Mouse (Mus musculus) myocyte (in vitro differentiated cells): Measurements from ENCODE around the gene Dnmt3l. TPM values are rescaled to one million over a fixed set of nuclear protein-coding genes. Genes with fewer than 3 reads are reported as not detected.
"Not testable (repeated sequence)": the region's sequence is repeated elsewhere in the genome, so short reads cannot be mapped to it uniquely, and the experiment has no call there.

Experiments used
- H3K27me3 ChIP-seq: one replicate; pipeline ENCODE4 v1.6.1; 2011; ENCODE audit not compliant: control insufficient read depth, insufficient read depth, insufficient read length
- H3K36me3 ChIP-seq: one replicate; pipeline ENCODE4 v1.6.1; 2011; ENCODE audit not compliant: control insufficient read depth, insufficient read depth
- H3K4me2 ChIP-seq: one replicate; pipeline ENCODE4 v1.6.1; 2011; ENCODE audit warnings: low read depth, control low read depth
- H3K4me3 ChIP-seq: one replicate; pipeline ENCODE4 v1.5.1; 2011; ENCODE audit warnings: mild to moderate bottlenecking, control low read depth, moderate library complexity
- H3K79me2 ChIP-seq: one replicate; pipeline ENCODE4 v1.6.1; 2011; ENCODE audit not compliant: control insufficient read depth, insufficient read depth
- H3ac ChIP-seq: one replicate; pipeline ENCODE4 v1.6.1; 2011; ENCODE audit not compliant: control insufficient read depth, insufficient read length
- CEBPB ChIP-seq: IDR thresholded peaks from 2 replicates; pipeline ENCODE4 v1.6.1; 2011; ENCODE audit warnings: mild to moderate bottlenecking, moderate library complexity; ENCODE audit not compliant: poor library complexity, insufficient read depth, severe bottlenecking
- E2F4 ChIP-seq: IDR thresholded peaks from one replicate; pipeline ENCODE4 v1.6.1; 2011; ENCODE audit warnings: mild to moderate bottlenecking, control low read depth, moderate library complexity; ENCODE audit not compliant: insufficient read depth
- MAX ChIP-seq: IDR thresholded peaks from one replicate; pipeline ENCODE4 v1.6.1; 2011; ENCODE audit warnings: low read depth, mild to moderate bottlenecking, control low read depth
- MYOD1 ChIP-seq, 3 experiments: IDR thresholded peaks; one replicate each; pipeline ENCODE4 v1.6.1; 2011; ENCODE audit warnings: control low read depth in 2 of 3, low read depth in 2 of 3, mild to moderate bottlenecking in 2 of 3, moderate library complexity in 1 of 3; ENCODE audit not compliant: insufficient read length in 2 of 3, control insufficient read depth in 1 of 3
- MYOG ChIP-seq, 3 experiments: IDR thresholded peaks; one replicate each; pipeline ENCODE4 v1.6.1; 2011; ENCODE audit warnings: control low read depth in 2 of 3, low read depth in 2 of 3, mild to moderate bottlenecking in 2 of 3; ENCODE audit not compliant: insufficient read length in 2 of 3, control insufficient read depth in 1 of 3, insufficient read depth in 1 of 3
- POLR2A ChIP-seq: IDR thresholded peaks from one replicate; pipeline ENCODE4 v1.6.1; 2011; ENCODE audit warnings: low read depth, mild to moderate bottlenecking, control low read depth, moderate library complexity; ENCODE audit not compliant: insufficient read length
- REST ChIP-seq: IDR thresholded peaks from one replicate; pipeline ENCODE4 v1.6.1; 2011; ENCODE audit warnings: mild to moderate bottlenecking, control low read depth, moderate library complexity; ENCODE audit not compliant: insufficient read depth, insufficient read length
- SRF ChIP-seq: IDR thresholded peaks from one replicate; pipeline ENCODE4 v1.6.1; 2011; ENCODE audit warnings: low read depth; ENCODE audit not compliant: control insufficient read depth, insufficient read length
- TCF12 ChIP-seq: IDR thresholded peaks from one replicate; pipeline ENCODE4 v1.6.1; 2011; ENCODE audit warnings: mild to moderate bottlenecking, control low read depth; ENCODE audit not compliant: poor library complexity, insufficient read depth, severe bottlenecking
- TCF3 ChIP-seq: IDR thresholded peaks from one replicate; pipeline ENCODE4 v1.6.1; 2011; ENCODE audit warnings: low read depth, control low read depth; ENCODE audit not compliant: insufficient read length
- USF1 ChIP-seq: IDR thresholded peaks from one replicate; pipeline ENCODE4 v1.6.1; 2011; ENCODE audit warnings: low read depth, mild to moderate bottlenecking, control low read depth, moderate library complexity
- polyA plus RNA-seq: library from polyadenylated mRNA; unstranded; fragments of >200 nt; fragmentation: generic; extraction: Trizol; gene quantifications from one replicate; pipeline ENCODE4 v1.2.1, GENCODE M21; 2012; ENCODE audit warnings: missing spikeins

The Dnmt3l gene
- polyA plus RNA-seq, 1 experiment = 1.1 TPM

- Histone ChIP-seq H3K79me2 (no peaks in the 10 kb centered on the region), H3ac (no peak overlapping the region), H3K27me3 (peaks cover 14% of the 10 kb centered on the region), H3K36me3 (no peaks in the 10 kb centered on the region), H3K4me2 (no peak overlapping the region), H3K4me3 (no peak overlapping the region)
- TF ChIP-seq TCF12 (no peak), SRF (no peak), USF1 (no peak), MYOD1 (IDR thresholded peaks at IDR 0.05; ENCODE audit: control insufficient read depth in 1 of 3, insufficient read length in 2 of 3, low read depth in 2 of 3) (no peak), TCF3 (no peak), MYOG (IDR thresholded peaks at IDR 0.05; ENCODE audit: control insufficient read depth in 1 of 3, insufficient read depth in 1 of 3, insufficient read length in 2 of 3, low read depth in 2 of 3) (no peak), E2F4 (no peak)
These were observed 26.3 kb upstream of the Dnmt3l start for GRCm38 (mm10) chr10:78015489-78015888.

DNA sequence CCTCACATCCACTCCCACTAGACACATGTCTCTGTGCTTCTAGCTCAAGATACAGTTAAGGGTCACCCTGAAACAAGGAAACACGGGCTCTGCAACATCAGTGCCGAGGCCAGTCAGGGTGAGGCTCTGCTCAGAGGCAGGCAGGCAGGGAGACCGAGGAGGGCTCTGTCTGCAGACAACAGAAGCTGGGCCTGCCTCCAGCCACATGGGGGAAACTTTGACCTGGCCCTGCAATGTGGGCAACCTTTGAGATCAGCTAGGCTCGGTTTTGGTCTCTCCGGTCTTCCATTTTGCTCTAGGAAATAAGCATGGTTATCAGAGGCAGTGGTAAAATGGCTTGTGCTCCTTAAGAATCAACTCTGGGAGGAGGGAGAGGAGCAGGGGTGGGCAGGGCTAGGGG, 25.4 kb upstream of the Dnmt3l start:
- Histone ChIP-seq H3K79me2 (no peaks in the 10 kb centered on the region), H3K36me3 (no peaks in the 10 kb centered on the region), H3K27me3 (peaks cover 14% of the 10 kb centered on the region), H3ac (no peak overlapping the region), H3K4me3 (no peak overlapping the region), H3K4me2 (no peak overlapping the region)
- TF ChIP-seq CEBPB = no peak
- no peak for TF ChIP-seq MAX
- no peak for TF ChIP-seq REST
- TF ChIP-seq MYOG (IDR thresholded peaks at IDR 0.05; ENCODE audit: control insufficient read depth in 1 of 3, insufficient read depth in 1 of 3, insufficient read length in 2 of 3, low read depth in 2 of 3) = no peak
- TF ChIP-seq E2F4 = no peak
- TF ChIP-seq MYOD1 (IDR thresholded peaks at IDR 0.05; ENCODE audit: control insufficient read depth in 1 of 3, insufficient read length in 2 of 3, low read depth in 2 of 3) = no peak
- no peak for TF ChIP-seq SRF

GRCm38 (mm10) chr10:78018797-78019203, 22.9 kb upstream of the Dnmt3l start:
- H3K27me3 ChIP-seq = peaks cover 14% of the 10 kb centered on the region
- H3ac ChIP-seq = no peak overlapping the region
- TF ChIP-seq MYOG (IDR thresholded peaks at IDR 0.05; ENCODE audit: control insufficient read depth in 1 of 3, insufficient read depth in 1 of 3, insufficient read length in 2 of 3, low read depth in 2 of 3) = peak in 1 of 3 experiments; percentile 5
- TF ChIP-seq USF1 = no peak
- TF ChIP-seq POLR2A = no peak
- TF ChIP-seq MYOD1 (IDR thresholded peaks at IDR 0.05; ENCODE audit: control insufficient read depth in 1 of 3, insufficient read length in 2 of 3, low read depth in 2 of 3) = peak in 1 of 3 experiments; percentile 13
- no peaks in the 10 kb centered on the region for H3K36me3 ChIP-seq
- H3K4me2 ChIP-seq = peak overlapping the region; percentile 73
- H3K79me2 ChIP-seq = no peaks in the 10 kb centered on the region
- H3K4me3 ChIP-seq = no peak overlapping the region

GRCm38 (mm10) chr10:78019291-78019690, 22.5 kb upstream of the Dnmt3l start:
- no peaks in the 10 kb centered on the region for H3K79me2 ChIP-seq
- no peak overlapping the region for H3ac ChIP-seq
- H3K36me3 ChIP-seq = no peaks in the 10 kb centered on the region
- peaks cover 14% of the 10 kb centered on the region for H3K27me3 ChIP-seq
- peak overlapping the region; percentile 73 for H3K4me2 ChIP-seq
- H3K4me3 ChIP-seq = no peak overlapping the region
- TF ChIP-seq TCF3 (no peak), CEBPB (no peak), REST (no peak), MYOD1 (IDR thresholded peaks at IDR 0.05; ENCODE audit: control insufficient read depth in 1 of 3, insufficient read length in 2 of 3, low read depth in 2 of 3) (no peak), E2F4 (no peak), SRF (no peak), POLR2A (no peak)

- not testable (repeated sequence) for H3K4me2 ChIP-seq, H3K4me3 ChIP-seq, H3K36me3 ChIP-seq, H3ac ChIP-seq, H3K79me2 ChIP-seq
- H3K27me3 ChIP-seq = peaks cover 14% of the 10 kb centered on the region
These were observed 21.8 kb upstream of the Dnmt3l start for GRCm38 (mm10) chr10:78019984-78020383.

- H3K79me2 ChIP-seq, H3K4me2 ChIP-seq, H3K36me3 ChIP-seq, H3K27me3 ChIP-seq, H3K4me3 ChIP-seq, H3ac ChIP-seq: not testable (repeated sequence)
These were observed 16.3 kb upstream of the Dnmt3l start for GRCm38 (mm10) chr10:78025453-78025852.
